Mouse (Mus musculus) urinary bladder, adult 18-20 months (tissue): ENCODE data around the gene Med21.

Source experiments
- DNase-seq, 2 experiments: peaks; one replicate each; pipeline ENCODE4 v3.0.0; 2022; ENCODE audit warnings: low spot score in 2 of 2, mixed read lengths in 2 of 2

Gene Med21

DNA sequence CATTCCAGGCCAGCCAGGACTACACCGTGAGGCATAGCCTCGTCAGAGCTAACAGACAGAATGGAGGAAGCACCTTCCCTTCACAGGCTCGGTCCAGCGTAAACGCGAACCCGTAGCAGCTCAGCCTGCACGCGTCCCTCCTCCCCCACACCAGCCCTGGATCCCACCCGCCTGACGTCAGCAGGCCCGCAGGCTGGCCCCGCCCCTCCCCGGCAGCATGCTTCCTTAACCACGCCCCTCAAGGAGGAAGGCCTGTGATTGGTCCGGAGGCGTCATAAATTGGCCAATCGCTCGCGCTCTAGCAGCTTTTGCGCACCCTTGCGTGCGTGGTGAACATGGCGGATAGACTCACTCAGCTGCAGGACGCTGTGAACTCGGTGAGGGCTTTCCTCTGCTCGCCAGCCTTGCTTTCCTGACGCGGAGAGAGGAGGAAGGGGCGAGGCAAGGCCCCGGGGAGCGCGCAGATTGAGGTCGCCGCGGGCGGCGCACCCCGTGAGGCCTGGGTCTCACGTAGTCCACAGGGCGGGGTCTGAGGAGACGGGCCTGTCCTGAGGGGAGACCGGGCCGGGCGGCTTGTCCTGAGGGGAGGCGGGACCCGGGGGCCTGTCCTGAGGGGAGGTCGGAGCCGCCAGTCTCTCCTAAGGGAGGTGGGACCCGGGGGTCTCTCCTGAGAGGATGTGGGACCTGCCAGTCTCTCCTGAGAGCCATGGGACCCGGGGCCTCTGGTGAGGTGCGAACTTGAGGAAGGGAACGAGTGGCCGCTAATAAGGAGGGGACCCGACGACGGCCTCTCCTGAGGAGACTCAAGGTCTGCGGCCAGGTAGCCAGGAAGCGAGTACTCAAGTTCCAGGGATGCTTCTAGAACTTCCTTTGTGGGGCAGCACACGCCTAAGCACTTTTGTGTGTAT is at the start of gene Med21, which contains the start of gene Tm7sf3:
Gene Med21 (plus strand): TSS at position 272 of the 908 bp plus-strand sequence.
Gene Tm7sf3 (minus strand): TSS at position 549 of the 908 bp plus-strand sequence.
- DNase-seq, result peak; percentile 91 to 97

DNA sequence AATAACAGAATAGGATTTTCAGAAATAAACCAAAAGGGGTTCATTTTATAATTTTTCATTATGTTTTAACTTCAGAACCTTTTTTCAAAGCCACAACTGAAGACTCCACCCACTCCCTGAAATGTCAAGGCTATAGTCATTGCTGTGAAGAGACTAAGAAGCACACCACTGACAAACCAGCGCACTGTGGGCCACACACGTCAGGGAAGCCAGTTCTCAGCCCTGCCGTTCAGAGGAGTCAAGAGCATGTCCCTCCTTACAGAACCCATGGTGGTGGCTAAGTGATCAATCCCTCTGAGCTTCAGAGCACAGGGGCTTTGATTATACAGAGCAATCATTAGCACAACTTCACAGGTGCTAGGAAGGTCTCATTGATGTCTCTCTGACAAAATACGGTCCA is 39.7 kb upstream of the Med21 start:
- DNase-seq, result no peak

DNA sequence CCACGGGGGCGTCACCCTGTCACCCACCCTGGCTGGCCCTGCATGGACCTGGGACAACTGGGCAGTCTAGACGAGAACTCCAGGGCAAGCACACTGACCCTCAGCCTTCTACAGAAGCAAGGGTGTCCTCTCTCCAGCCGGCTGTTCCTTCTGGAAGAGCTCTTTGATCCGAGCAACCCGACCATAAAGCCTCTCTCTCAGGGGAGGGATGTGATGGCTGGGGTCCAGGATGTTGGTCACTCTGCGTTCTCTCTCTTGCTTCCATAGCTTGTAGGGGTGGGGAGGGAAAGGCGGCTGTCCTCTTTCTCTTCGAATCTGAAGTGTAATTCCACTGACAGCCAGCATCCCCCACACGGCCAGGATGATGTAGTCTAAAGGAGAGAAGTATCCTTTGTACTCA is 38.7 kb upstream of the Med21 start:
- DNase-seq, result no peak

DNA sequence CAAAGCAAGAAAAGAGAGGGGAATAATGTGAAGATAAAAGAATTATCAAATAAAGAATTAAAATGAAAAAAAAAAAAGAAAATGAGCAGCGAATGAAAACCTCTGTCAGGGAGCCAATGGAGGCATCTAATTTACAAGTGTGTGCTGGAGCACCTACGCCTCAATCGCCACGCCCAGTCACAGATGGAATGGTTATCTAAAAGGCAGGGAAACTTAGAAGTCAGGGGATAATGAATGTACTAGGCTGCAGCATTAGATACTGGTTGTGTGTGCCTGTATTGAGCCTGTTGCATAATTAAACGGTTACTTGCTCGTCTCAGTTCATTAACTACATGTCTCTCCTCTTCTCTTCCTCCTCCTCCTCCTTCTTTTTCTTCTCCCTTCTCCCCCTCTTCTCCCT is 31.0 kb upstream of the Med21 start:
- DNase-seq, result no peak

GRCm38 (mm10) chr6:146611897-146612296 is 30.4 kb upstream of the Med21 start:
- no peak for DNase-seq

GRCm38 (mm10) chr6:146612736-146613135 is 29.6 kb upstream of the Med21 start:
- no peak for DNase-seq

DNA sequence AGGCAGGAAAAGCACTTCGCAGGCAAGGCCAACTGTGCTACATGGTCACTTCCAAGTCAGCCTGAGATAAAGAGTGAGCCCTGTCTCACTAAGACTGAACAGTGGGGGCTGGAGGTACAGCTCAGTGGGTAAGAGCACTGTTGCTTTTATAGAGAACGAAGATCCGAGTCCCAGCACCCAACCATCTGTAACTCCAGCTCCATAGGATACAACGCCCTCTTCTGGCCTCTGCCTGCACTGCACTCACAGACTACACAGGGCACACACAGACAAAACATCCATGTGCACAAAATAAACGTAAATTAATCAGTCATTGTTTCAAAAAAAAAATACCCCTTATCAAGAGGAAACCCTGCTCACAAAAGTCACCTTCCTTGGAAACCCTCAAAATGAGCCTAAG is 28.4 kb upstream of the Med21 start:
- no peak for DNase-seq

- DNase-seq, result no peak
Observed at GRCm38 (mm10) chr6:146614541-146614940, 27.8 kb upstream of the Med21 start.

DNA sequence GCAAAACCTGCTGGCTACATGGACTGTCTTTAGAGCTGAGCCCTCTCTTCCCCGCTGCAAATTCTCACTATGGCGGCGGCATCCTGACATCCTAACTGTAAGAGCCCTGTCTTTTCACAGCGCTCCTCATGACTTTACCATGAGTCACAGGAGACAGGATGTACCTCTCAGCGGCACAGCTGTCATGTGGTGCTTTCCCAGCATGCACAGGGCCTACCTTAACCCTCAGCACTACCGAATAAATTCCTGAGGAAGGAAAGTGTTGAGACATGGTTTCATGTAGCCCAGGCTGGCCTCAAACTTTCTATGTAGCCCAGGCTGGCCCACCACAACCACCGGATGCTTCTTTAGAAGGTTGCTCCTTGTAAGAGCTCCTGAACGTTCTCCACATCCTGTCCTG is 26.5 kb upstream of the Med21 start:
- no peak for DNase-seq

- DNase-seq, result no peak
Observed at GRCm38 (mm10) chr6:146616670-146617069, 25.7 kb upstream of the Med21 start.

DNA sequence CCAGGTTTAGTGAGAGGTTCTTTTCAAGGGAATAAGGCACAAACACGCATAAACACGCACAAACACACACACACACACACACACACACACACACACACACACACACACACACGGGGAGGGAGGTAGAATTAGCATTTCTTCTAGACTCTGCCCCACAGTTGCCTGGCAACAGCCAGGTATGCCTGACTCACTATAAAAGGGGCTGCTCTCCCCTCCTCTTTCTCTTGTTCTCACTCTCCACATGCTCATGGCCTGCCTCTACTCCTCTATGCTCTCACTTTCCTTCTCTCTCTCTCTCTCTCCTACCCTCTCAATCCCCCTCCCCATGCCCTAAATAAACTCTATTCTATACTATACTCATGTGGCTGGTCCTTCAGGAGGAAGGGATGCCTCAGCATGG is 14.2 kb upstream of the Med21 start:
- DNase-seq, result no peak

DNA sequence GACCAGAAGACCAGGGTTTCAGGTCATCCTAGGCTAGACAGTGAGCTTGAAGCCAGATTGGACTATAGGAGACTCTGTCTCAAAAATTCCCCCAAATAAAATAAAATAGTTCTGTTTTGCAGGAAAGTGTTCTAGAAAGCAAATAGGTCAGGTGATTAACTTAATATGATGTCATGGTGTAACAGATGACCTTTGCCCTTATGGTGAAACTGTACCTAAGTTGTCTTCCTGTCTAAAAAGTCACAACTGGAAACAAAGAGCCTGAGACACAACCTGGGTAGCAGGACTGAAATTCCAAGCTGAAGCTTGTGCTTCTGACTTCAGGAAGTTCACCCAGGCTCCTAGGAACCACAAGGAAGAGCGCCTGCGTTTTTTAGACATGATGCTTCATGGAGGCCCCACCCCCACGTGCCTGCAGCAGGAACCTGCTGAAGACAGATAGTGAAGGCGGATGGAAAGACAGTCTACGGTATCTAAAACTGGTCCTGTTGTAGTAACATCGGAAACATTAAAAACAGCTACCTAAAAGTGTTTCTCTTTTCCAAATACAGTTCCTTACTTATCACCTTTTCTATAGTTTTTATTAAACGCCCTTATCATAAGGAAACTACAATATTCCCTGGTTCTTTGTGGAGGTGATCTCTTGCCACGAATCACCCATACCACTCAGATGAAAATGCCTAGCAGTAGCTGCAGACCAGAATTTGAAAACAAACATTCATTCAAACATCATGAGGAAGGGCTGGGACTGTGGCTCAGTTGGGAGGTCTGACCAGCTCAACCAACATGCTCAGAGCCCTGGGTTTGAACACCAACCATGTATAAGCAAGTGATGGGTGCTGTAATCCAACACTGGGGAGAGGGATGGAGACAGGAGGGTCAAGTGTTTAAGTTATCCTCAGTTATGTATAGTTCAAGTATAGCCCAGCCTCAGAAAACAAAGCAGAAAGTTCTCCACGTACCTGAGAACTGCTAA is 12.3 kb upstream of the Med21 start:
- DNase-seq, result no peak

- DNase-seq, result no peak
Observed at GRCm38 (mm10) chr6:146630961-146631360, 11.4 kb upstream of the Med21 start.

GRCm38 (mm10) chr6:146631847-146632246 is 10.5 kb upstream of the Med21 start:
- DNase-seq, result no peak

DNA sequence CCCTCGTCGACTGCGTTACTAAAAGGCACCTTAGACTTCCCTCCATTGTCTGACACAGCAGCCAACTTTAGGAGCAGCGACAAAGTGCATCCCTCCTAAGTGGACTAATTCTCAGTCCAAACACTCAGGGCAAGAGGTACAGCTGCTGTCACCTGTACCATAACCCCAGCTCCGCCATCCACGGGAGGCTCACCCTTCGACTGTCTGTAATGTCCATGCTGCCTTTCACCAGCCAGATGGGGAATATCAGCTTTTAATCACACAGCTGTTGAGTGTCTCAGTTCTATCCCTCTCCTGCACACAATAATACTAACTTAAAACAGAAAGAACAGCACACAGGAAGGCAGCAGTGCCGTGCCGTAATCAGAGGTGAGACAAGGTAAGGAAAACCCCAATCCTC is 9.9 kb upstream of the Med21 start:
- no peak for DNase-seq

DNA sequence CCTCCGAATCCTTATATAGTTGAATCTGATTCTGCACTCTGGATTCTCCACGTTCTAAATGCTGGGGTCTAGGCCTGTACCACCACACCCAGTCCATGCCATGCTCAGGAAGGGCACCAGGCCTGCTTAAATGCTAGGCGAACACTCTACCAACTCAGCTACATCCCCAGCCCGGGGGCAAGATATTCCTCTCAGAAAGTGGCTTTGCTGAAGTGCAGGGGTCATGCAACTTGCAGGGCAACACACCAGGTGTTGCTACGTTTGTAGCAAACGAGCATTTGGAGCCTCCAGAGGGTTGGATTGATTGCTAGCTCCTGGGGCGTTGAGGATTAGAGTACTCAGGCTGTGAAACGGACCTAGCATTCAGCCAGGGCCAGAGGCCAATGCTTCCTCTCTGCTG is 9.2 kb upstream of the Med21 start:
- DNase-seq, result no peak

GRCm38 (mm10) chr6:146633629-146634014 is 8.7 kb upstream of the Med21 start:
- DNase-seq, result no peak

- peak; percentile 45 to 70 for DNase-seq
Observed at GRCm38 (mm10) chr6:146634015-146634722, 8.2 kb upstream of the Med21 start.

DNA sequence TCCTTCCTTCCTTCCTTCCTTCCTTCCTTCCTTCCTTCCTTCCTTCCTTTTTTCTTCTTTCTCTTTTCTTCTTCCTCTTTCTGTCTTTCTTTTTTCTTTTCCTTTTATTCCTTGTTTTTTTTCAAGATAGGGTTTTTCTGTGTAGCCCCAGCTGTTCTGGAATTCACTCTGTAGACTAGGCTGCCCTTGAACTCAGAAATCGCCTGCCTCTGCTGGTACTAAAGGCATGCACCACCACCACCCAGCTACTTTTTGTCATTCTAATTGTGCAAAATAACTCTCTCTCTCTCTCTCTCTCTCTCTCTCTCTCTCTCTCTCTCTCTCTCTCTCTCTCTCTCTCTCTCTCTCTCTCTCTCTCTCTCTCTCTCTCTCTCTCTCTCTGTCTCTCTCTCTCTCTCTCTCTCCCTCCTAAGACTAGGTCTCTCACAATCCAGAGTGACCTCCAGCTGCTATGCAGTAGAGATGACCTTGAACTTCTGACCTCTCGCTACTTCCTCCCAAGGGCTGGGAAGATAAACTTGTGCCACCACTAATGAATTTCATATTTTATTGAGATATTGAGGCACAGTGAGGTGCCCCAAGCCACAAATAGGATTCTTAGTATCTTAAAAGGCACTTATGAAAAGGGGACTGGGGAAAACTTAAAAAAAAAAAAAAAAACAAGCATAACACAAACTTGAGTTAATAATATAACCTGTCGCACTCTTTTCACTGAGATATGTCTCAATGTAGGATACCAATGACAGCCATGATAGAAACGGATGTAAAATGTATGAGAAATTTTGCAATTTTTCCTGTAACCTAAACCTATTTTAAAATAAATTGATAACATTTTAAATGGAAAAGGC is 7.4 kb upstream of the Med21 start:
- DNase-seq, result no peak

DNA sequence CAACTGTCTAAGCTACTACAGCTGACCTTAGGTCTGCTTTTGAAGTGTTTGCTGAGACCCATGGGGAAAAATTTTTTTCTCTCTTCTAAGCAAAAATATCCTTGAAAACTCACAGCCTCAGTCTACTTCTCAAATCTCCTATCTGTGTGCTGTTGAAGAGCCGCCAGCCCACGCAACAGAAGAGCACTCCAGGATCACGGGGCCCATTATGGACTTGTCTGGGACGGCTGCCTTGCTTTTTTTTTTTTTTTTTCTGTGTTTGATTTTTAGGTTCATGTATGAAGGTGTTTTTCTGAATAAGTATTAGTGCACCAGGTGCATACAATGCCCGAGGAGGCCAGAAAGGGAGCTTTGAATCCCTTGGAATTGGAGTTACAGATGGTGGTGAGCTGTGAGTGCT is 5.9 kb upstream of the Med21 start:
- no peak for DNase-seq
